Mouse (Mus musculus): ENCODE measurements at regions not wholly inside any gene's neighbourhood (a gene's known extent, or its start where the extent isn't known, plus 50 kb on each side); places are given as distances from the start of the nearest gene placed in this dataset.

DNA sequence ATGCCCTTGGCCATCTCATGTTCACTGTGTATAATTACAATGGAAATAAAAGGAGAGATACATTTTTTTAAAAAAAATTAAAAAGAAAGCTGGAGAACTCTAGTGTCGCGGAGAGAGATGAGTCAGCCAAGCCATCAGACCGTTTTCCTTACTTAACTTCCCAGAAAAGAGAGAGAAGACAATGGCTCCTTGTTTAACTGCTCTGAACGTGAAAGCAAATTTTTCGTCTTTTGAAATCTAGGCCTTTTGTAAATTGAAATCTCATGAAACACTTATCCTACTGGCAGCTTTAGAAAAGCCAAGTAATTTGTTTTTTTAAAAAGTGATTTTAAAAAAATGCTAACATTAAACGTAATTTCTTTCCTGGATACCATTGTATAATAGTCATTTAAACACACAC is 89.7 kb upstream of the Runx1 start:
- no peak for DNase-seq (ENCODE audit: low spot score)

DNA sequence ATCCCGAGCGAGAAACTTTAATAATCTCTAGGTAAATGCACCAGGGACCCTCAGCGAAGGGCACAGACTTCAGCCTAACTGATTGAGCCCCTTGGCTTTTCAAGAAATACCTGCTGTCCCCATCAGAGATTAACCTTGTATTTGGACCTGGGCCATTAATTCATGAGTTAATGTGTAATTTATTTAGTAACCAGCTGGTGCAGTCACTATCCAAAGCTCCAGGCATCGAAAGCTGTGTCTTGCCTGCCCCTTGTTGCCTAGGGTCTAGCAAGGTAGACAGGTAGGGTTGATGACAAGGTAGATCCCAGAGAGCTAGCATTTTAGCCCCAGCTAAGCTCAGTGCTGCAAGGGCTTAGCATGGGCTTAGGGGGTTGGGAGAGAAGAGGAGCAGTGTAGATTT is 80.9 kb upstream of the Runx1 start:
- no peak for DNase-seq (ENCODE audit: low spot score)

- DNase-seq (ENCODE audit: low spot score), result no peak
These were observed 79.7 kb upstream of the Runx1 start for GRCm38 (mm10) chr16:92905626-92906025.

- DNase-seq (ENCODE audit: low spot score), result no peak
These were observed 78.0 kb upstream of the Runx1 start for GRCm38 (mm10) chr16:92903892-92904473.

GRCm38 (mm10) chr16:92903486-92903885 is 77.5 kb upstream of the Runx1 start:
- DNase-seq (ENCODE audit: low spot score), result no peak

DNA sequence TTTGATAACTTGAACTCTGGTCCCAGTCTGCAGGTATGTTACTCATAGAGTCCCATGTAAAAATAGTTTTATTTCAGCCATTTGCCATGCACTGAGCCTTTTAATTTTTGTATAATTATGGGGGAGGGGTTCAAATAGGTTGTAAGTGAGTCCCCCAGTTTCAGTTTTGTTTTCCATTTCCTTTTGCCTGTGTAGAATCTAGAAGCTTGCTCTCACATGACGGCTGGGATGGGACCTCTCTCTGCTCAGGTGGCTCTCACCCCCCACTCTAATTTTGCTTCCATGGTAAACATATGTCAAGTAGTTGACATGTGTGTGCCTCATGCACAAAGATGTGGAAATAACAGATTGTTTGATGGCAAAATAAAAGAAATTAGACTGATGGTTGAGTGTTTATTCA is 73.8 kb upstream of the Runx1 start:
- DNase-seq (ENCODE audit: low spot score), result no peak

GRCm38 (mm10) chr16:92891741-92892140 is 65.8 kb upstream of the Runx1 start:
- no peak for DNase-seq (ENCODE audit: low spot score)

- DNase-seq (ENCODE audit: low spot score), result no peak
These were observed 64.8 kb upstream of the Runx1 start for GRCm38 (mm10) chr16:92890713-92891112.

DNA sequence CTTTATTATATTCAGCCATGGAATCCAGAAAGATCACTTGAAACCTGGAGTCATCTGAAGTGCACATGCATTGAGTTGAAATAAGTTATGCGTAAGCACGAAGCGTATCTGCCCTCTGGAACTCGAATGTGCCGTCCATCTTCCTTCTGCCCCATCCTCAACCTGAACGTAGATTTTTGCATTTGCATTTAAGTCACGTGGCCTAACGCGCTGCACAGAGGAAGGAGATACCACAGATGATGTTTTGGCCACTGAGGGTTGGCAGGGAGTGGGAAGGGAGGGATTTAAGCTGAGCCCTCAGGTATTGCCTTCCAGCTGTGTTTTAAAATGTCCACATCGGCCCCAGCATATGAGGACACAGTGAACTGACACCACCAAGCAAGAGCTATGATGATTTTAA is 63.6 kb upstream of the Runx1 start:
- no peak for DNase-seq (ENCODE audit: low spot score)

GRCm38 (mm10) chr16:92886226-92886625 is 60.3 kb upstream of the Runx1 start:
- DNase-seq (ENCODE audit: low spot score), result no peak

- DNase-seq (ENCODE audit: low spot score), result no peak
These were observed 57.9 kb upstream of the Runx1 start for GRCm38 (mm10) chr16:92883821-92884272.

GRCm38 (mm10) chr16:92880356-92881043 is 54.6 kb upstream of the Runx1 start:
- no peak for DNase-seq (ENCODE audit: low spot score)

DNA sequence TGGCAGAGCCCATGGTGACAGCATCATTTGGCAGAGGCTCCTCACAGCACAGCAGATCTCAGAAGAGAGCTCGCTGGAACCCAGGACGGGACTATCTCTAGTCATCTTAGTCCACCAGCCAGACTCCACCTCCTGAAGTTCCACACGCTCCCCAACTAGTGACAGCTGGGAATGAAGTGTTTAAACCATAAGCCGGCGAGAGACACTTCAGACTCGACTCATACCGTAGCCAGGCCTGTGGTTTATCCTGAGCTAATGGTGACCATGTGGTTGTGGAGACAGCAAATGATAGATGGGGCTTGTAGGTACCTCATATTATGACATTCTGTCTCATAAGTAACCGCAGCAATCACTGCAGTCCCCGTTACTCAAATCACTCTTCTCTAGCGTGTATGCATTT is 52.1 kb upstream of the Runx1 start:
- no peak for DNase-seq (ENCODE audit: low spot score)
